ENCODE assay signal across 8 mouse cellular contexts in genomic region chr5:64289202-64290060, GRCm38 (mm10).
DNase-seq lines count a peak whose midpoint lies in the region; ATAC-seq and TF ChIP-seq lines count a peak whose summit lies in the region.

No protein-coding gene starts in this region.

- H3K4me2 ChIP-seq in limb, embryonic 11.5 days (ENCODE audit: low read depth, severe bottlenecking) = no peak overlapping the region
- no peak overlapping the region for H3K4me2 ChIP-seq in midbrain, embryonic 14.5 days (ENCODE audit: low read length)

- peaks cover 49% of the 10 kb centered on the region for H3K36me3 ChIP-seq in embryonic facial prominence, embryonic 10.5 days (replicated peaks)
- H3K36me3 ChIP-seq in heart, adult 2 months (ENCODE audit: control insufficient read depth, insufficient read depth, low read length) = peaks cover 8% of the 10 kb centered on the region; the same call in 1 of the 2 replicates
- no peaks in the 10 kb centered on the region for H3K36me3 ChIP-seq in kidney, adult 2 months (ENCODE audit: control insufficient read depth, insufficient read depth, low read length)
- H3K36me3 ChIP-seq in limb, embryonic 11.5 days (ENCODE audit: control insufficient read depth, insufficient read depth, low read length) = no peaks in the 10 kb centered on the region; the same call in none of the 2 replicates
- H3K36me3 ChIP-seq in midbrain, embryonic 14.5 days (ENCODE audit: control insufficient read depth, insufficient read depth, low read length) = 0 out of 2 replicates have a peak, but pooled peaks cover 6% of the 10 kb centered on the region
- peaks cover 22% of the 10 kb centered on the region for H3K36me3 ChIP-seq in spleen, adult 2 months (ENCODE audit: control insufficient read depth, insufficient read depth, low read length)

- intact Hi-C loops in heart, adult 2 months (cut with DNase I) = loop anchor here (1.0 to 10.0 kb wide), 8 partner anchors 38 to 675 kb away; partner anchors contain the start of gene Tlr6

- 69% methylated on average over 5 of the region's 5 CpGs for WGBS in embryonic facial prominence, embryonic 10.5 days
- 44% methylated on average over 5 of the region's 5 CpGs for WGBS in heart, adult 2 months
- 45% methylated on average over 5 of the region's 5 CpGs for WGBS in kidney, adult 2 months
- WGBS in limb, embryonic 11.5 days = 66% methylated on average over 5 of the region's 5 CpGs
- WGBS in midbrain, embryonic 14.5 days = 66% methylated on average over 5 of the region's 5 CpGs
- 53% methylated on average over 5 of the region's 5 CpGs for WGBS in spleen, adult 2 months

- TF ChIP-seq EP300 in heart, adult 2 months (IDR thresholded peaks at IDR 0.05; ENCODE audit: insufficient read depth, low read depth, low read length) = peak; percentile 99

- peak overlapping the region; percentile 51; the same call in 1 of the 2 replicates for H3K27ac ChIP-seq in embryonic facial prominence, embryonic 10.5 days (replicated peaks)
- peak overlapping the region; percentile 63 for H3K27ac ChIP-seq in heart, adult 2 months
- H3K27ac ChIP-seq in kidney, adult 2 months (ENCODE audit: insufficient read depth, low read depth, low read length) = peak overlapping the region; percentile 81
- no peak overlapping the region for H3K27ac ChIP-seq in limb, embryonic 11.5 days (replicated peaks; ENCODE audit: low read depth, low read length)
- H3K27ac ChIP-seq in midbrain, embryonic 14.5 days (replicated peaks; ENCODE audit: low read depth, low read length) = no peak overlapping the region
- no peak overlapping the region for H3K27ac ChIP-seq in spleen, adult 2 months (ENCODE audit: insufficient read depth, low read length)

- H3K27me3 ChIP-seq in embryonic facial prominence, embryonic 10.5 days (replicated peaks; ENCODE audit: low read depth, poor library complexity, severe bottlenecking) = no peaks in the 10 kb centered on the region
- no peaks in the 10 kb centered on the region for H3K27me3 ChIP-seq in heart, adult 2 months (ENCODE audit: control insufficient read depth, insufficient read depth, low read length)
- no peaks in the 10 kb centered on the region for H3K27me3 ChIP-seq in kidney, adult 2 months (replicated peaks; ENCODE audit: control insufficient read depth, insufficient read depth, low read length)
- no peaks in the 10 kb centered on the region for H3K27me3 ChIP-seq in limb, embryonic 11.5 days (ENCODE audit: control insufficient read depth, insufficient read depth, low read length)
- no peaks in the 10 kb centered on the region for H3K27me3 ChIP-seq in midbrain, embryonic 14.5 days (ENCODE audit: control insufficient read depth, insufficient read depth, low read length)
- H3K27me3 ChIP-seq in spleen, adult 2 months (ENCODE audit: control insufficient read depth, insufficient read depth, low read length) = no peaks in the 10 kb centered on the region

- no peak overlapping the region for H3K4me3 ChIP-seq in embryonic facial prominence, embryonic 10.5 days
- H3K4me3 ChIP-seq in heart, adult 2 months = no peak overlapping the region
- H3K4me3 ChIP-seq in kidney, adult 2 months (ENCODE audit: insufficient read depth, low read depth, low read length) = no peak overlapping the region
- H3K4me3 ChIP-seq in limb, embryonic 11.5 days (ENCODE audit: low read depth, low read length) = no peak overlapping the region
- no peak overlapping the region for H3K4me3 ChIP-seq in midbrain, embryonic 14.5 days (replicated peaks; ENCODE audit: low read depth, low read length)
- H3K4me3 ChIP-seq in spleen, adult 2 months (ENCODE audit: extremely low read depth, insufficient read depth, insufficient read length) = no peak overlapping the region

- no peak for TF ChIP-seq POLR2A in heart, adult 2 months (IDR thresholded peaks at IDR 0.05; ENCODE audit: insufficient read depth, low read depth, low read length)
- TF ChIP-seq POLR2A in kidney, adult 2 months (IDR thresholded peaks at IDR 0.05; ENCODE audit: low read depth, low read length) = no peak
- no peak for TF ChIP-seq POLR2A in spleen, adult 2 months (IDR thresholded peaks at IDR 0.05; ENCODE audit: low read depth, low read length)

- no peaks in the 10 kb centered on the region for H3K79me2 ChIP-seq in heart, adult 2 months (replicated peaks; ENCODE audit: control insufficient read depth, insufficient read depth, low read length)

- H3K9me3 ChIP-seq in embryonic facial prominence, embryonic 10.5 days = no peaks in the 10 kb centered on the region
- H3K9me3 ChIP-seq in limb, embryonic 11.5 days (ENCODE audit: control insufficient read depth, low read length) = no peaks in the 10 kb centered on the region
- no peaks in the 10 kb centered on the region for H3K9me3 ChIP-seq in midbrain, embryonic 14.5 days (ENCODE audit: control insufficient read depth, low read length)

- H3K4me1 ChIP-seq in embryonic facial prominence, embryonic 10.5 days = peaks cover 9% of the 10 kb centered on the region
- peaks cover 13% of the 10 kb centered on the region for H3K4me1 ChIP-seq in heart, adult 2 months (ENCODE audit: control insufficient read depth, insufficient read depth, low read length)
- H3K4me1 ChIP-seq in kidney, adult 2 months (ENCODE audit: control insufficient read depth, insufficient read depth, low read length) = peaks cover 9% of the 10 kb centered on the region; the same call in 1 of the 2 replicates
- no peaks in the 10 kb centered on the region for H3K4me1 ChIP-seq in limb, embryonic 11.5 days (ENCODE audit: control insufficient read depth, insufficient read depth, low read length)
- H3K4me1 ChIP-seq in midbrain, embryonic 14.5 days (ENCODE audit: control insufficient read depth, insufficient read depth, low read length) = no peaks in the 10 kb centered on the region
- H3K4me1 ChIP-seq in spleen, adult 2 months (ENCODE audit: control insufficient read depth, insufficient read depth, insufficient read length) = no peaks in the 10 kb centered on the region; the same call in 1 of the 2 replicates

- peak overlapping the region; percentile 21; the same call in 1 of the 2 replicates for H3K9ac ChIP-seq in heart, adult 2 months (ENCODE audit: low read depth, low read length)
- no peak overlapping the region for H3K9ac ChIP-seq in limb, embryonic 11.5 days (ENCODE audit: low read length)
- H3K9ac ChIP-seq in midbrain, embryonic 14.5 days (replicated peaks; ENCODE audit: low read length) = no peak overlapping the region

- no peak for ATAC-seq in limb, embryonic 11.5 days (ENCODE audit: insufficient number of reproducible peaks, low FRiP score, low TSS enrichment, low read depth)
- ATAC-seq in midbrain, embryonic 14.5 days (ENCODE audit: low FRiP score, low TSS enrichment) = peak; percentile 40; the same call in 1 of the 2 replicates

- peak; percentile 74 for DNase-seq in 416B (ENCODE audit: low read depth)
- peak; percentile 90 for DNase-seq in adrenal gland, postnatal 10 days
- peak; percentile 70 for DNase-seq in embryonic facial prominence, embryonic 10.5 days (ENCODE audit: low spot score)
- DNase-seq in heart, adult 2 months = peak; percentile 84 to 89
- peak; percentile 96 for DNase-seq in kidney, adult 2 months
- peak; percentile 82 for DNase-seq in limb, embryonic 11.5 days (ENCODE audit: low spot score)
- DNase-seq in midbrain, embryonic 14.5 days = peak; percentile 88
- peak; percentile 22 to 68 for DNase-seq in spleen, adult 2 months (ENCODE audit: low read depth in 1 of 2, low spot score in 2 of 2)

- peak; percentile 99; the same call in 1 of the 2 replicates for TF ChIP-seq CTCF in heart, adult 2 months (IDR thresholded peaks at IDR 0.05)
- TF ChIP-seq CTCF in kidney, adult 2 months (conservative IDR thresholded peaks at IDR 0.05; ENCODE audit: insufficient read depth, insufficient read length, low read depth, low read length) = peak; percentile 98
- peak; percentile 90 for TF ChIP-seq CTCF in spleen, adult 2 months (IDR thresholded peaks at IDR 0.05; ENCODE audit: extremely low read depth, insufficient read depth, insufficient read length, insufficient replicate concordance)

Comparison
In these comparisons a context has a peak if more than half of its experiments do, and no peak if none do; other contexts are left out.
1. DNase-seq: peak in every context shown above with its lines; median percentile 96 in kidney, adult 2 months; 90 in adrenal gland, postnatal 10 days; 88 in midbrain, embryonic 14.5 days; 86 in heart, adult 2 months; 82 in limb, embryonic 11.5 days; 74 in 416B; 70 in embryonic facial prominence, embryonic 10.5 days; 45 in spleen, adult 2 months.
2. H3K27ac ChIP-seq: peak in embryonic facial prominence, embryonic 10.5 days (single experiment), heart, adult 2 months (single experiment) and kidney, adult 2 months (single experiment); none in limb, embryonic 11.5 days (single experiment), midbrain, embryonic 14.5 days (single experiment) and spleen, adult 2 months (single experiment).
3. Peak in every context shown above with its lines, with median percentiles within 50 percentile points of each other: CTCF ChIP-seq.